Mouse (Mus musculus) MEL (cell line): ENCODE results near the gene Bcl7c. TPM values are rescaled to one million over a fixed set of nuclear protein-coding genes. Genes with fewer than 3 reads are reported as not detected.

Experiments used
- DNase-seq: peaks from one replicate; pipeline ENCODE4 v3.0.0; 2011; ENCODE audit warnings: low read depth, low spot score
- H3K27ac ChIP-seq: 2 replicates; pipeline ENCODE4 v1.5.1; 2012; ENCODE audit warnings: low read depth, mild to moderate bottlenecking, control low read depth, low read length, moderate library complexity; ENCODE audit not compliant: control insufficient read depth
- H3K27me3 ChIP-seq, 2 experiments: fragments of 150-350 bp in 1 of 2; sonication (generic) in 1 of 2; 2 replicates each; pipeline ENCODE4 v1.6.1; 2012; ENCODE audit warnings: low read length in 2 of 2, mild to moderate bottlenecking in 2 of 2, improper control_type of control experiment in 1 of 2, moderate library complexity in 1 of 2; ENCODE audit not compliant: insufficient read depth in 2 of 2, control insufficient read depth in 1 of 2
- H3K36me3 ChIP-seq, 2 experiments: 2 replicates each; pipeline ENCODE4 v1.6.1; 2012 to 2014; ENCODE audit warnings: low read length in 2 of 2, improper control_type of control experiment in 1 of 2, inconsistent platforms in 1 of 2, mild to moderate bottlenecking in 1 of 2; ENCODE audit not compliant: insufficient read depth in 2 of 2, control insufficient read depth in 1 of 2
- H3K4me1 ChIP-seq, 2 experiments: fragments of 150-350 bp in 1 of 2; sonication (generic) in 1 of 2; 2 replicates each; pipeline ENCODE4 v1.6.1; 2012; ENCODE audit warnings: low read length in 2 of 2, improper control_type of control experiment in 1 of 2, mild to moderate bottlenecking in 1 of 2; ENCODE audit not compliant: insufficient read depth in 2 of 2, control insufficient read depth in 1 of 2
- H3K4me3 ChIP-seq, 2 experiments: fragments of 150-350 bp in 1 of 2; sonication (generic) in 1 of 2; 2 replicates each; pipeline ENCODE4 v1.5.1; 2012; ENCODE audit warnings: low read depth in 2 of 2, low read length in 2 of 2, mild to moderate bottlenecking in 2 of 2, moderate library complexity in 2 of 2, control low read depth in 1 of 2, improper control_type of control experiment in 1 of 2; ENCODE audit not compliant: control insufficient read depth in 1 of 2, insufficient read depth in 1 of 2
- H3K79me2 ChIP-seq: 2 replicates; pipeline ENCODE4 v1.6.1; 2012; ENCODE audit warnings: mild to moderate bottlenecking, low read length, moderate library complexity; ENCODE audit not compliant: control insufficient read depth, poor library complexity, insufficient read depth
- H3K9ac ChIP-seq: 2 replicates; pipeline ENCODE4 v1.6.1; 2012; ENCODE audit warnings: low read depth, mild to moderate bottlenecking, control low read depth, low read length, moderate library complexity; ENCODE audit not compliant: control insufficient read depth, poor library complexity, severe bottlenecking
- H3K9me3 ChIP-seq: fragments of 150-350 bp; sonication (generic); replicated peaks from 2 replicates; pipeline ENCODE4 v1.6.1; 2012; ENCODE audit warnings: mild to moderate bottlenecking, low read length, improper control_type of control experiment, moderate library complexity; ENCODE audit not compliant: insufficient read depth
- BHLHE40 ChIP-seq: IDR thresholded peaks from 2 replicates; pipeline ENCODE4 v1.6.1; 2012; ENCODE audit warnings: low read depth, mild to moderate bottlenecking, inconsistent platforms, low read length, improper control_type of control experiment, borderline replicate concordance
- CHD2 ChIP-seq: IDR thresholded peaks from 2 replicates; pipeline ENCODE4 v1.6.1; 2011; ENCODE audit warnings: low read length, improper control_type of control experiment
- E2F4 ChIP-seq: IDR thresholded peaks from 2 replicates; pipeline ENCODE4 v1.6.1; 2011; ENCODE audit warnings: low read depth, low read length, improper control_type of control experiment, borderline replicate concordance
- JUND ChIP-seq: IDR thresholded peaks from 2 replicates; pipeline ENCODE4 v1.6.1; 2011; ENCODE audit warnings: low read depth, mild to moderate bottlenecking, improper control_type of control experiment, low read length
- KAT2A ChIP-seq: conservative IDR thresholded peaks from 2 replicates; pipeline ENCODE4 v1.6.1; 2012; ENCODE audit warnings: low read depth, low read length, improper control_type of control experiment, inconsistent platforms
- MAFK ChIP-seq: IDR thresholded peaks from 2 replicates; pipeline ENCODE4 v1.6.1; 2011; ENCODE audit warnings: low read depth, mild to moderate bottlenecking, low read length, improper control_type of control experiment, borderline replicate concordance
- MAZ ChIP-seq: IDR thresholded peaks from 2 replicates; pipeline ENCODE4 v1.6.1; 2012; ENCODE audit warnings: low read depth, mild to moderate bottlenecking, inconsistent platforms, low read length, improper control_type of control experiment
- MEF2A ChIP-seq: IDR thresholded peaks from 2 replicates; pipeline ENCODE4 v1.6.1; 2014; ENCODE audit warnings: low read depth, mild to moderate bottlenecking, inconsistent platforms, low read length, improper control_type of control experiment; ENCODE audit not compliant: poor library complexity, insufficient replicate concordance, severe bottlenecking; ENCODE audit errors: extremely low read depth
- MXI1 ChIP-seq: IDR thresholded peaks from 2 replicates; pipeline ENCODE4 v1.6.1; 2011; ENCODE audit warnings: mild to moderate bottlenecking, low read depth, low read length, improper control_type of control experiment
- MYC ChIP-seq: IDR thresholded peaks from 2 replicates; pipeline ENCODE4 v1.6.1; 2011; ENCODE audit warnings: low read depth, mild to moderate bottlenecking, low read length, improper control_type of control experiment, moderate library complexity
- POLR2AphosphoS2 ChIP-seq: IDR thresholded peaks from 2 replicates; pipeline ENCODE4 v1.6.1; 2011; ENCODE audit warnings: low read length, improper control_type of control experiment
- POLR2AphosphoS5 ChIP-seq: IDR thresholded peaks from 2 replicates; pipeline ENCODE4 v1.6.1; 2012; ENCODE audit warnings: low read depth, borderline replicate concordance, mild to moderate bottlenecking, inconsistent platforms, low read length, moderate library complexity, mixed read lengths
- RAD21 ChIP-seq: IDR thresholded peaks from 2 replicates; pipeline ENCODE4 v1.6.1; 2011; ENCODE audit warnings: mild to moderate bottlenecking, low read depth, low read length, improper control_type of control experiment
- TAL1 ChIP-seq: IDR thresholded peaks from 2 replicates; pipeline ENCODE4 v1.6.1; 2012; ENCODE audit warnings: mild to moderate bottlenecking, inconsistent platforms, low read length, moderate library complexity, mixed read lengths
- TBP ChIP-seq: IDR thresholded peaks from 2 replicates; pipeline ENCODE4 v1.8.0; 2011; ENCODE audit warnings: low read depth, low read length, improper control_type of control experiment
- USF1 ChIP-seq: IDR thresholded peaks from 2 replicates; pipeline ENCODE4 v1.6.1; 2014; ENCODE audit warnings: low read depth, mild to moderate bottlenecking, inconsistent platforms, low read length, improper control_type of control experiment, moderate library complexity
- ZC3H11A ChIP-seq: IDR thresholded peaks from 2 replicates; pipeline ENCODE4 v1.6.1; 2012; ENCODE audit warnings: low read depth, mild to moderate bottlenecking, inconsistent platforms, low read length, improper control_type of control experiment
- ZMIZ1 ChIP-seq: IDR thresholded peaks from 2 replicates; pipeline ENCODE4 v1.6.1; 2012; ENCODE audit warnings: low read depth, mild to moderate bottlenecking, inconsistent platforms, low read length, improper control_type of control experiment, moderate library complexity
- ZNF384 ChIP-seq: IDR thresholded peaks from 2 replicates; pipeline ENCODE4 v1.6.1; 2012; ENCODE audit warnings: low read depth, mild to moderate bottlenecking, inconsistent platforms, low read length, improper control_type of control experiment
- polyA plus RNA-seq, 2 experiments: library from polyadenylated mRNA; stranded (reverse) in 1 of 2; unstranded in 1 of 2; fragments of >175 nt in 1 of 2; fragments of >200 nt in 1 of 2; gene quantifications; 2 replicates each; pipeline versions ENCODE4 v1.2.1 to v1.2.4; 2012; ENCODE audit warnings: low replicate concordance in 2 of 2, low read depth in 1 of 2; ENCODE audit not compliant: insufficient read length in 2 of 2, insufficient read depth in 1 of 2, missing spikeins in 1 of 2
- total RNA-seq: library from RNA; depleted of rRNA; stranded (reverse); fragments of 300-350 nt; gene quantifications from 2 replicates; pipeline ENCODE4 v1.2.3, GENCODE M21; 2012

The Bcl7c gene
- total and polyA plus RNA-seq, 3 experiments, result 72.4 to 98.4 TPM; not detected in 1

- H3K36me3 ChIP-seq, result peaks cover 0 to 11% of the 10 kb centered on the region in 2 experiments; a peak in 2 of 4 replicates
- H3K27ac ChIP-seq, result no peak overlapping the region
These were observed 2.7 kb upstream of the Bcl7c start for GRCm38 (mm10) chr7:127711456-127711855.

DNA sequence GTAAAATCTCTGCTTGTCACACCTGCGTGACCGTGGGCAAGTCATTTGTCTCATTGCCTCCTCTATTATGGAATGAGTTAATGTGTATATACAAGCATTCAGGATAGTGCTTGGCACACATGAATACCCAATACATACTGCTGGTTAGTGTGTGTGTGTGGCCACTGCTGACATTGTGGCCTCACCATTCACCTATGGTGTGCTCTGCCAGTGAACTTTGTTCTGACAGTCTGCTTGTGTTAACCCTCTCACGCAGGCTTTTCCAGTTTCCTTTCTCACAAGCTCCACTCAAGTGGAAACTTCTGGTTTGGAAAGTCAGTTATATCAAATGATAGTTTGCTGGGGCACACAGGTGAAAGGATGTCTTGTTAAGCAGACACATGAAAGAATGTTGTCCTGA, 2.3 kb upstream of the Bcl7c start:
- peaks cover 5% of the 10 kb centered on the region for H3K79me2 ChIP-seq
- no peak for TF ChIP-seq CHD2
- TF ChIP-seq E2F4, result no peak
- TF ChIP-seq JUND, result no peak
- TF ChIP-seq POLR2AphosphoS2, result no peak
- TF ChIP-seq ZC3H11A, result no peak
- TF ChIP-seq MEF2A, result no peak
- TF ChIP-seq ZMIZ1, result no peak
- no peak for TF ChIP-seq USF1
- no peak for TF ChIP-seq POLR2AphosphoS5
- no peaks in the 10 kb centered on the region for H3K27me3 ChIP-seq
- H3K36me3 ChIP-seq, result peaks cover 0 to 10% of the 10 kb centered on the region in 2 experiments; a peak in 2 of 4 replicates
- H3K9me3 ChIP-seq, result no peaks in the 10 kb centered on the region
- no peak overlapping the region for H3K4me3 ChIP-seq
- DNase-seq, result no peak
- H3K4me1 ChIP-seq, result peaks cover 4 to 14% of the 10 kb centered on the region in 2 experiments
- H3K27ac ChIP-seq, result no peak overlapping the region
- H3K9ac ChIP-seq, result no peak overlapping the region

More at GRCm38 (mm10) chr7:127711456-127711855, 2.7 kb upstream of the Bcl7c start:
- TF ChIP-seq RAD21 (no peak), BHLHE40 (no peak), ZNF384 (no peak), KAT2A (no peak), TAL1 (no peak), MYC (no peak), MAFK (no peak), MAZ (no peak), TBP (no peak), MXI1 (no peak)
- Histone ChIP-seq H3K4me3 (no peak overlapping the region), H3K9ac (no peak overlapping the region), H3K27me3 (no peaks in the 10 kb centered on the region), H3K79me2 (peaks cover 5% of the 10 kb centered on the region), H3K9me3 (no peaks in the 10 kb centered on the region), H3K4me1 (peaks cover 4 to 14% of the 10 kb centered on the region in 2 experiments)
- no peak for DNase-seq
